Mouse (Mus musculus) heart, postnatal 25 days (tissue): ENCODE data around the gene Sun1. TPM values are rescaled to one million over a fixed set of nuclear protein-coding genes. Genes with fewer than 3 reads are reported as not detected.

ENCODE experiments used
- total RNA-seq, 2 experiments: library from RNA; stranded (reverse); gene quantifications; 2 replicates each; pipeline ENCODE4 v1.2.3; 2021

Sun1 gene
- total RNA-seq, 2 experiments from 2014 or later, result 42.4 to 53.7 TPM

Other genes starting within 250 kb of the Sun1 start
- 10 to 100 TPM; 23.3 to 27.2 TPM for gene Pdgfa, start 203.3 kb upstream of the Sun1 start, total RNA-seq
- gene Prkar1b, start 50.6 kb upstream of the Sun1 start, total RNA-seq, result 1 to 10 TPM; 1.7 to 2.5 TPM
- 10 to 100 TPM; 14.5 to 21.9 TPM for gene Dnaaf5, start 50.4 kb upstream of the Sun1 start, total RNA-seq
- 10 to 100 TPM; 40.9 to 45.2 TPM for gene Get4, start 51.7 kb downstream of the Sun1 start, total RNA-seq
- gene Adap1, start 125.0 kb downstream of the Sun1 start, total RNA-seq, result 1 to 10 TPM; 1.4 to 1.5 TPM
- gene Cox19, start 150.8 kb downstream of the Sun1 start, total RNA-seq, result 10 to 100 TPM; 82.2 to 91.1 TPM
- not detected for gene Cyp2w1, start 152.0 kb downstream of the Sun1 start, total RNA-seq
- 10 to 100 TPM; 35.3 to 58.5 TPM for gene Gpr146, start 177.1 kb downstream of the Sun1 start, total RNA-seq
- under 1 TPM; 0.70 to 0.78 TPM for gene C130050O18Rik, start 204.6 kb downstream of the Sun1 start, total RNA-seq
- 1 to 10 TPM; 1.3 to 2.1 TPM for gene Gper1, start 222.5 kb downstream of the Sun1 start, total RNA-seq